Mouse (Mus musculus): ENCODE results near the gene Pnpla7. TPM values are rescaled to one million over a fixed set of nuclear protein-coding genes. Genes with fewer than 3 reads are reported as not detected.
A peak's percentile ranks its signal among the peaks of the same experiment; 100 is the strongest.
"Not testable (repeated sequence)": the region's sequence is repeated elsewhere in the genome, so short reads cannot be mapped to it uniquely, and the experiment has no call there.

The Pnpla7 gene
- total RNA-seq, 2 experiments from 2014 or later = 22.0 to 22.2 TPM

GRCm38 (mm10) chr2:24949421-24950188 is 26.2 kb upstream of the Pnpla7 start, which contains the start of gene Zmynd19:
Gene Zmynd19, plus strand, starts transcription at chr2:24949792.
- TF ChIP-seq CTCF (IDR thresholded peaks at IDR 0.05) = no peak
- intact Hi-C loops (cut with DNase I) = no loop called here
- Histone ChIP-seq H3K27ac (peak within 1 kb of the TSS; percentile 47), H3K4me3 (peak within 1 kb of the TSS; percentile 82)
- peak; percentile 99 for DNase-seq (ENCODE audit: extremely low spot score in 1 of 2, low spot score in 2 of 2)

DNA sequence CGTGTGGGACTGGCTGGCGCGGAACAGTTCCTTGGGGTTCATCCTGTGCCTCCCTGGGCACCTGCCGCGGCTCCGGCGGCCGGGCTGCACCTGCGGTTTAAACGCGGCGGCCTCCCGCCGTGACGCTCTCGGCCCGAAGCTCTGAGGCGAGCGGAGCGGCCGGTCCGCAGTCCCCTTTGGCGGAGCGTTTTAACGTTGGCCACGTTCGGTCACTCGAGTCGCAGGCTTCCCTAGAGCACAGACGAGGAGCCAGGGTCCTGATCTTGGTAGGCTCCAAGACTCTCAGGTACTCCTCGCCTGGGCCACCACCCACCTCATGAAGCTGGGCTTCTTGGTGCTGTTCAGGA is 25.7 kb upstream of the Pnpla7 start:
- Histone ChIP-seq H3K27ac (peak overlapping the region; percentile 47), H3K4me3 (peak overlapping the region; percentile 82)
- no peak for DNase-seq (ENCODE audit: extremely low spot score in 1 of 2, low spot score in 2 of 2)
- no peak for TF ChIP-seq CTCF (IDR thresholded peaks at IDR 0.05)
- intact Hi-C loops (cut with DNase I) = no loop called here

GRCm38 (mm10) chr2:24952537-24953055 is 23.2 kb upstream of the Pnpla7 start:
- intact Hi-C loops (cut with DNase I) = no loop called here
- no peak for DNase-seq (ENCODE audit: extremely low spot score in 1 of 2, low spot score in 2 of 2)
- no peak overlapping the region for H3K4me3 ChIP-seq
- no peak overlapping the region for H3K27ac ChIP-seq
- no peak for TF ChIP-seq CTCF (IDR thresholded peaks at IDR 0.05)

DNA sequence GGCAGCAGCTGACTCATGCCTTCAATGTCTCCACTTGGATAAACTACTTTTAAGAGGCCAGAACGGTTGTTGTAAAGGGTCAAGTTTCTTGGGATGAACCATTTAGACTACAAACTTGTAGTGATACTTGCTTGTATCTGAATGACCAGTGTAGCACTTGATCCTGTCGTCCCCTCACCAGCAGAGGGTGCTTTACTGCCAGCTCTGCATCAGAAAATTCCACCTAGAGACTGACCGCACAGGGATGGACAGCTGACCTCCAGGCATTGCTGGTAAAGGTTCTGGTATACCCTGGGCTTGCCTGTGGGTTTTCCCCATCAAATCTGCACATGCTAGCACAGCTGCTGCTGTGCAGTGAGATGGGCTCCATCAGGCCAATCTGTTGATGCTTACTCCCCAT is 14.9 kb upstream of the Pnpla7 start:
- intact Hi-C loops (cut with DNase I) = no loop called here
- H3K27ac ChIP-seq = no peak overlapping the region
- DNase-seq (ENCODE audit: extremely low spot score in 1 of 2, low spot score in 2 of 2) = no peak

GRCm38 (mm10) chr2:24962304-24963000 is 13.4 kb upstream of the Pnpla7 start, which contains the start of gene Dph7:
Gene Dph7, plus strand, starts transcription at chr2:24962400.
- intact Hi-C loops (cut with DNase I) = no loop called here
- DNase-seq (ENCODE audit: extremely low spot score in 1 of 2, low spot score in 2 of 2) = peak; percentile 86 to 88
- Histone ChIP-seq H3K27ac (peak within 1 kb of the TSS; percentile 82), H3K4me3 (peak within 1 kb of the TSS; percentile 76)
- TF ChIP-seq CTCF (IDR thresholded peaks at IDR 0.05) = peak; percentile 91

More for the DNA sequence above, 14.9 kb upstream of the Pnpla7 start:
- peak; percentile 62 for TF ChIP-seq CTCF (IDR thresholded peaks at IDR 0.05)
- H3K4me3 ChIP-seq = no peak overlapping the region

- no peak for DNase-seq (ENCODE audit: extremely low spot score in 1 of 2, low spot score in 2 of 2)
- intact Hi-C loops (cut with DNase I) = no loop called here
- TF ChIP-seq CTCF (IDR thresholded peaks at IDR 0.05) = no peak
- H3K4me3 ChIP-seq = no peak overlapping the region
- H3K27ac ChIP-seq = no peak overlapping the region
These were observed 5.4 kb upstream of the Pnpla7 start for GRCm38 (mm10) chr2:24970386-24970785.

DNA sequence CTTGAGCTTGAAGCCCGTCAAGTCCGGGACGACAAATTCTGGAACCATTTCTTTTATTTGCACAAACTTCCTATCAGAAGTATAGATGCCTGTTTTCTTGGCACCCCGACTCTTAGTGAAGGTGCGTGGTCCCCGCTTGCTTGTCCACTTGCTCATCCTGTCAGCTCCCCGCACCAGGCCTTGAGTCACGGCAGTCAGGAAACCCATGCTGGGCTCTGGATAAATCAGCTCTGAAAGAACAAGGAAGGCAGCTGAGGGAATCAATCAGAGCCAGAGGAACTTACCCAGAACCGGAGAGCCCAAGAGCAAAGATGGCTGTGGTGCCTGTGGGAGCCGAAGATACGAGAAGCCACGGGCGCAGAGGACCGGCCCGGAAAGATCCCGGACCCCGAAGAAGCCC is 1.4 kb upstream of the Pnpla7 start:
- Histone ChIP-seq H3K4me3 (peak overlapping the region; percentile 58), H3K27ac (peak overlapping the region; percentile 81)
- DNase-seq (ENCODE audit: extremely low spot score in 1 of 2, low spot score in 2 of 2); intact Hi-C loops (cut with DNase I): not testable (repeated sequence)

GRCm38 (mm10) chr2:24974906-24975703 is 728 bp upstream of the Pnpla7 start, which contains the start of gene Mrpl41:
Gene Mrpl41, minus strand, starts transcription at chr2:24975098.
- Histone ChIP-seq H3K27ac (peak within 1 kb of the TSS; percentile 83), H3K4me3 (peak within 1 kb of the TSS; percentile 58)
- intact Hi-C loops (cut with DNase I) = loop anchor here (5.0 kb wide), 1 partner anchor 77 kb away; the partner anchor contains the start of gene Nsmf
- DNase-seq (ENCODE audit: extremely low spot score in 1 of 2, low spot score in 2 of 2) = peak; percentile 96
- TF ChIP-seq CTCF (IDR thresholded peaks at IDR 0.05) = no peak

- intact Hi-C loops (cut with DNase I) = loop anchor here (5.0 kb wide), 1 partner anchor 75 kb away; the partner anchor contains the start of gene Nsmf
- Histone ChIP-seq H3K27ac (peak overlapping the region; percentile 7; the same call in 1 of the 2 replicates), H3K4me3 (no peak overlapping the region)
- no peak for TF ChIP-seq CTCF (IDR thresholded peaks at IDR 0.05)
- no peak for DNase-seq (ENCODE audit: extremely low spot score in 1 of 2, low spot score in 2 of 2)
These were observed 1.1 kb downstream of the Pnpla7 start for GRCm38 (mm10) chr2:24976960-24977359.

- intact Hi-C loops (cut with DNase I) = no loop called here
- Histone ChIP-seq H3K27ac (no peak overlapping the region), H3K4me3 (no peak overlapping the region)
- TF ChIP-seq CTCF (IDR thresholded peaks at IDR 0.05) = no peak
- DNase-seq (ENCODE audit: extremely low spot score in 1 of 2, low spot score in 2 of 2) = no peak
These were observed 11.9 kb downstream of the Pnpla7 start for GRCm38 (mm10) chr2:24987762-24988161.

GRCm38 (mm10) chr2:24995332-24995731 is 19.5 kb downstream of the Pnpla7 start:
- no peak for TF ChIP-seq CTCF (IDR thresholded peaks at IDR 0.05)
- Histone ChIP-seq H3K27ac (no peak overlapping the region), H3K4me3 (no peak overlapping the region)
- intact Hi-C loops (cut with DNase I) = no loop called here
- peak in 1 of 2 experiments; percentile 42 for DNase-seq (ENCODE audit: extremely low spot score in 1 of 2, low spot score in 2 of 2)

All from left cerebral cortex, adult 2 months (tissue).